Mouse (Mus musculus) cerebellum, adult (tissue): ENCODE data around the gene P4ha1.
"Not testable (repeated sequence)": the region's sequence is repeated elsewhere in the genome, so short reads cannot be mapped to it uniquely, and the experiment has no call there.

ENCODE experiments used
- ATAC-seq: cut with Nextera tagmentation; 2 replicates; pipeline ENCODE4 v1.9.2; 2017; ENCODE audit warnings: mild to moderate bottlenecking, moderate library complexity, mixed read lengths; ENCODE audit not compliant: insufficient number of reproducible peaks, low FRiP score, low TSS enrichment

Gene P4ha1

DNA sequence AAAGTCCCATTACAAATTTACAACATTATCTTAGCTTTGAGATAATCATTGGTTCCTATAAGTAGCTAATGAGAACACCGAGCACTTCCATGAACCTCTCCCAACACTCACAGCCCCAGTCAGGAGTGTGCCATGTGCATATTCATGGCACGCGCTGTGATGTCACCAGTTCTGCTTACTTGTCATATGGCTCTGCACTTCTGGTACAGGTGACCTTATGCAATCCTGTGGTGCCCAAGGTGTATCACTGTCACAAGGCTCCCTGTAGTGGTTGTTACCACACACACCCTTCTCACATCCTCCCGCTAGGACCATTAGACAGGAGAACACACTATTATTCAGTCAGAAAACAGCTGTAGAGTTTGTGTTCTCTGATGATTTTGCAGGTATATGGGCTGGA is 43.6 kb downstream of the P4ha1 start:
- ATAC-seq: no peak

DNA sequence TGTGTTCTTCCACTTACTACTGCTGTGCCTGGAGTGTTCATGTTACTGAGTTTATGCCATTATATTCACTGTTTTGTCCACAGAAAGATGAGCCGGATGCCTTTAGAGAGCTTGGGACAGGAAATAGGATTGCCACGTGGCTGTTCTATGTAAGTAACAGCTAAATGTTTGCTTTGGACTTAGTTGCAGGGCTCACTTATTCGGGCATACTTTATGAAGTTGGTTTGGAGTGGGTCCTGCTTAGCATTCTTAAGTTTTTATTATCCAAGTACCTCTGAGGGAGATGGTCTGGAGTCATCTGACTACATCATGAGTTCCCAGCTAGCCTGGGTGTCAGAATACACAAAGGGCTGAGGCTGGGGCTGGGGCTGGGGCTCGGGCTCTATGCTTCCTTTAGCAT is 44.1 kb downstream of the P4ha1 start:
- ATAC-seq: no peak

DNA sequence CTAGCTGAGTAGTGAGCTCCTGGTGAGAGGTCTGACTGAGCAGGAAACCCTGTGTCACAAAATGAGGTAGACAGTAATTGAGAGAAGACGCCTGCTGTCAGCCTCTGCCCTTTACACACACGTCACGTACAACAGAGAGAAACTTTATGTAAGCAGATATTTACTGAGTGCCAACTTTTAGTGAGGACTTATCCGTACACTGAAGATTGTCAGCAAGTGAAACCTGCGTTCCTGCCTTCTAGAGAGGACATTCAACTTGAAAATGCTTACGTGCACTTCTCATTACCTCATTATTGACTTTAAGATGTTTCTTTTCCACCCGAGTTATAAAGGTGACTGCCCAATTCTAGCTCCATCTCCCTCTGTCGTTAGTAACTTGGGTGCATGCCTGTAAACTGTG is 45.6 kb downstream of the P4ha1 start:
- no peak for ATAC-seq

DNA sequence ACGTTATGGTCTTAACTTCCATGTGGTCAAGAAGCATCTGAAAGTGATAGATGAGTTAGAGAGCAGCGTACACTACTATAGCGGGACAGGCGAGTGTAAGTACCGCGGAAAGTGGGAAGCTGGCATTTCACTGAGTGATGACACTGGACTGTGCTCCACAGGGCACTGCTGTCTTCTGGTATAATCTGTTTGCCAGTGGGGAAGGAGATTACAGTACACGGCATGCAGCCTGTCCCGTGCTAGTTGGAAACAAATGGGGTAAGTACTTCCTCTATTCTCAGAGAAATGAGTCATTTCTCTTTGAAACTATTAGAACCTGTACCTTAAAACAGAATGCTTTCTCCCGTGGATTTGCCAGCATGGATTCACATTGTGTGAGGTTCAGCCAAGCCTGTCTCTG is 46.3 kb downstream of the P4ha1 start:
- ATAC-seq: no peak

DNA sequence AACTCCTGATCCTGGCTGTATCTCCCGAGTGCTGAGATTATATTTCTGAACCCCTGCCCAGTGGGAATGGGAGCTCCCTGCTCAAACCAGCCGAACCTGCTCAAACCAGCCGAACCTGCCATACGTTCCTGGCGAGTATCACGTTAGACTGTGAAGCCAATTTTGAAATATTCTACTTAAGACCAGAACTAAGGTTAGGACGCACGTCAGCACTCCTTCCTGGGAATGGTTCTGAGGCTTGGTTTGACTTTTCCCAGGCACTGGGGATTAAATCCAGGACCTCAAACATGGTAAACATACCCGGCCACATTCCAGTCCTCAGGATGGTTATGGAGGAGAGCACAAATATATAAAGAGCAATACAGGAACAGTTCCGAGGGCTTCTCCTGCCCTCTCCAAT is 54.8 kb downstream of the P4ha1 start:
- ATAC-seq: no peak

DNA sequence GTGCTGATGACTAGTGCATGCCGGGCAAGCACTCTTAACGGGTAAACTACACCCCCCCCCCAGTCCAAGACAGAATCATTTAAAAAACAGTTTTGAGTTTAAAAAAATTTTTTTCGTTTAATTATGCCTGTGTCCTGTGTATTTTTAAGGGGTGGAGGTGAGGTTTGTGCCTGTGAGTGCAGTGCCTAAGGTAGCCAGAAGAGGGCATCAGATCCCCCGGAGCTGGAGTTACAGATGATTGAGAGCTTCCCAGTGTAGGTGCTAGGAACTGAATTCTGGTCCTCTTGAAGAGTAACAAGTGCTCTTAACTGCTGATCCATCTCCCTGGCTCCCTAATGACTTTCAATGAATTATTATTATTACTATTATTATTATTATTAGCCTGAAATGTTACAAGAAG is 55.6 kb downstream of the P4ha1 start:
- no peak for ATAC-seq

DNA sequence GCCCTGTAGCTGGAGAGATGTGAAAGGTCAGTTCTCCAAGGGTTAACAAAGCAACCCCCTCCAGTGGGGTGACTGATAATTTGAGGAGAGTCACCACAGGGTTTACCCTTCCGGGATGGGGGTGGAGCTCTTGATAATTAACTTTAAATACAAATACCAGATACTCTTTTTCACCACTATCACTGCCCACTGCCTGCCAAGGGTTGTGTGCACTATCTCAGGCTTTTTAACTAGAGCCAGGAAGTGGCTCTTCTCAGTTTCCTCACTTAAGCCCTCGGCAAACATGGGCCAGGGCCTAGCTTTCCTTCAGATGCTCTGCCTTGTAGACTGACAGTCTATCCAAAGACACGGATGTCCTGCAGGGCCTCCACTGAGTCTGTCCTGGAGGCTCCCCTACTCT is 56.8 kb downstream of the P4ha1 start:
- no peak for ATAC-seq

DNA sequence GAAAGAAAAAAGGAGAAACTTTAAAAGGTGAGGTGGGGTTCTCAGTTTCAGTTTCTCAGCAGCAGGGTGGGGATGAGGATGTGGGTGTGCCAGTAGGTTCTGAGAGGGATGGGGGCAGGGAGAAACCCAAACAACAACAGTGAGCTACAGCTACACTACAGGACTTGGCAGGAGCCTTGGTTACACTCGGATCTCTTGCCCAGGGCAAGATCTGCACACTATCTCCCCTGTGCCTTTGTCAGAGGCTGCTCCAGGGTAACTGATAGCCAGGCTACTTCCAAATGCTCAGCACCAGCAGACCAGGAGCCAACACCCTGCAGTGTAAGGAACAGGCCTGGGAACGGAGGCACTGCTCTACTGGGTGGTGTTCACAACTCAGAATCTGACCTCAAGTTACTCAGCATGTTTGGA is 57.3 kb downstream of the P4ha1 start:
- ATAC-seq: no peak

DNA sequence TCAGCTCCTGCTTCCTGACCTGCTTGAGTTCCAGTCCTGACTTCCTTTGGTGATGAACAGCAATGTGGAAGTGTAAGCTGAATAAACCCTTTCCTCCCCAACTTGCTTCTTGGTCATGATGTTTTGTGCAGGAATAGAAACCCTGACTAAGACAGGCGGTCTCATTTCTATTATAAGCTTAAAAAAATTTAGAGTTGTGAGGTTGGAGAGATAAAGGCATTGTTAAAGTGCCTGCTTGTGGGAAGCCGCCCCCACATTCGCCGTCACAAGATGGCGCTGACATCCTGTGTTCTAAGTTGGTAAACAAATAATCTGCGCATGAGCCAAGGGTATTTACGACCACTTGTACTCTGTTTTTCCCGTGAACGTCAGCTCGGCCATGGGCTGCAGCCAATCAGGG is 58.5 kb downstream of the P4ha1 start:
- ATAC-seq: not testable (repeated sequence)

DNA sequence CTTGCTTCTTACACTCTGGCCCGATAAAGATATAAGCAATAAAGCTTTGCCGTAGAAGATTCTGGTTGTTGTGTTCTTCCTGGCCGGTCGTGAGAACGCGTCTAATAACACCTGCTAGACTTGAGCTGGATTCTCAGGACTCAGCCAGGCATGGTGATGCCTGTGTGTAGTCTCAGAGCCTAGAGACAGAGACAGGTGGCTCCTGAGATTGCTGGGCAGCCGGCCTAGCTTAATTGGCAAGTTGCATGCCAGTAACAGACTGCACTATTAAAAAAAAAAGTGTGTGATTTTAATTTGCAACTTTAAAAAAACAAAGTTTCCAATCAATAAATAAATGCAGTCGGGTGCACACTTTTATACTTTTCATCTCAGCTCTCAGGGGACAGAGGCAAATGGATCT is 63.9 kb downstream of the P4ha1 start:
- ATAC-seq: peak; percentile 93

DNA sequence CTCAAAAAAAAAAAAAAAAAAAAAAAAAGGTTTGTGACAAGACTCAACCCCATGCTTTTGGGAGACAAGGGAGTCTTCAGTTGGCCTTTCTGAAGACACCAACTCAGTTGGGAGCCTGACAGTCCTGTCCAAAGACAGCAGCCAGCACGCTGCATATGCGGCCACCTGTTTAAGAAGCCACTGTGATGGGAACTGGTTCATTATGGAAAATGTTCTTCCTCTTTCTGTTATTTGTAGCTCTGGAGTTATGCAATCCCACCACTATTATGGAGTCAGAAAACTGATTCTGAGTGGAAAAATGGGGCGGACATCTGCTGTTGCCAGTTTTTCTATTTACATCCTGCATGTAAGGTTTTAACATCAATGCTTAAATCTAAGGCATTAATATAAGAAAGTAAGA is 66.6 kb downstream of the P4ha1 start:
- ATAC-seq: no peak

DNA sequence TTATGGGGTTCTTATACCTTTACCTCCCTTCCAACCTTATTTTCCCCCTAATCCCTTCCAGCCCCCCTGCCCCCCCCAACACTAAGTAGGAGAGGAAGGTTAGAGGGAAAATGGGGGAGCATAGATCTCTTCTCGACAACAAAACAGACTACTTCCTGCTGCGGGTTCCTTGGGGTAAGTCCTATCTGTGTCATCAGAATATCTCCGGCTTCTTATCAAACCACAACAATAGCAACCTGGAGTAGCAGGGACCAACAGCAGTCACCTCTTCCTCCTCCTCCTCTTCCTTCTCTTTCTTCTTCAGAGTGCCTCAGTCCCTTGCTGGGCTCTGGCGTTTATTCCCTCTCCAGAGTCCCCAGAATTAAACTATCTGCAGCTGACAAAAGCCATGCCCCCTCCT is 68.8 kb downstream of the P4ha1 start:
- no peak for ATAC-seq

DNA sequence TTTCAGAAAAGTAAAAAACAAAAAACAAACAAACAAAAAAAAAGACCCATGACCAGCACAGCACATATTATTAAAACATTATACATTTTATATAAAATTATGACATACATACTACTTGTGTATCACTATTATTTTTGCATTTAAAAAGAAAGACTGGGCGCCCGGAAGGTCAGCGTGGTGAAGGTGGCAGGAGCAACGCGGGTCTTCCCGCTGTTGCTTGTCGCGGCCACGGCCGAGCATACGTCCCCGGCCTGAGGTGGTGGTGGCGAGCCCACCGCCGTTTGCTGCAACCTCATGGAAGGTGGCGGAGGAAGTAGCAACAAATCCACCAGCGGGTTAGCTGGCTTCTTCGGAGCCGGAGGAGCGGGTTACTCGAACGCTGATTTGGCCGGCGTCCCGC is 72.4 kb downstream of the P4ha1 start, which contains the start of gene Gm10273:
Gm10273 (plus strand) TSS at position 172 of the 400 bp plus-strand sequence.
- not testable (repeated sequence) for ATAC-seq

DNA sequence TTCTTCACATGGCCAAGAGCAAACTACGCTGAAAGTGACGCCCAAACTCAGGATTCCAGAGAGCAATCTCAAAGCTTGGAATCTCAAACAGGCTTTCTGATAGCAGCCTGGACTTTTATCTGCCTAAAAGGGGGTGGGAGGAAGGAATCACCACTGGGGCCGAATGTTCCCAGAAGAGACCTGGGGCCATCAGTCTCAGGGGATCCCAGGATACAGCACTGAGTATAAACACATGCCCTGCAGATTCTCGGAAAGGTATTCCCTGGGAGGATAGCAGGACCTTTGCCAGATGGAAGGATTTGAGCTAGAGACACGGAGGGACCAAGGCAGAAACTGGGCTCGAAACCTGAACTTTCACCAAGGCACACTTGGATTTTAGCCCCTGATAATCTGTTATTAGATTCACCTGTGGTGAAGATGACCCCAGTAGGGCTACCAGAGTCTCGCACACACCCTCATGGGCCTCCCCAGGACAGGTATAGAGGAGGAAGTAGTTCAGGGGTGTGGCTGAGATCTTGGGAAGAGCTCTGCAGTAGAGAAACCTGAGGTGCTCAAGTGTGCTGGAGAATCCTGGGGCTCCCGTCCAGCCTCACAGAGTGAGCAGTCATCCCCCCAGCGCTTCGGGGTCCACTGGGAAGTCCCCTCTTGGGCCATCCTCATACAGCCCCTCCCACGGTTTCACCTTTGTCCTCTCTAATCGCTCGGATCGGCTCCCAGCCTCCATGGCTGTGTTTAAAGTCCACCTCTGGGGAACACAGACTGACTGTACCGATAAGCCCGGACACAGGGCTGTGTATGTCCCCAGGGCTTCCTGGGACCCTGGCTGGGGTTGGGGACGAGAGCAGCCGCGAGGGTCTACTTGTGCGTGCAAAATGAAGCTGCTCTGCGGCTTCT is 80.0 kb downstream of the P4ha1 start, which contains the start of gene Pla2g12b:
Pla2g12b (plus strand) TSS at position 762 of the 894 bp plus-strand sequence.
- no peak for ATAC-seq

DNA sequence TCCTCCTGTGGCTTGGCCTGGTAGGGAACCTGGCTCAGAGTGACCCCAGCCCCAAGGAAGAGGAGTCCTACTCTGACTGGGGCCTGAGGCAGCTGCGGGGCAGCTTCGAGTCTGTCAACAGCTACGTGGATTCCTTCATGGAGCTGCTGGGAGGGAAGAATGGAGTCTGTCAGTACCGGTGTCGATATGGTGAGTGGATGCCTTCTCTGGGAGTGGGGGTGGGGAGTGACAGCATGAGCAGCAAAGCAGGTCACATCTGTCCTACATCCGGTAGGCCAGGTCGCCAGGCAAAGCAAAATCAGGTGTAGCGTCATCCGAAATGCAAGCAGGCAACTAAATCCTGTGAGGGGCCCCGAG is 80.7 kb downstream of the P4ha1 start:
- no peak for ATAC-seq

DNA sequence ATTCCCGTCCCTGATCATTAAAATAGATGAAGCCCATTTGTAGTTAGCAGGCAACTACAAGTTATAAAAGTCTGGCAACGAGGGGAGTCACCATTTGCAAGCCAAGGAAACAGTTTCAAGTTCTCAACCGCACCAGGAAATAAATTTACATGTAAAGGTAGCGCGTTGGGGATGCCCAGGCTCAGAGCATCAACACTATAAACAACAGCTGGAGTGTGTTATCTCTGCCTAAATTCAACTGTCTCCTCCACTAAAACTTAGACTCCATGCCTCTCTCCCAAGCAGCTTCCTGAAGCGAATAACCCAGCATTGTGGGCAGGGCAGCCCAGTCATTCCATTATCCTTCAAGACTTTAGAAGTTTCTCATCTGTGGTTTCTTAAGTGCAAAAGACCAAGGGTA is 85.4 kb downstream of the P4ha1 start:
- no peak for ATAC-seq

DNA sequence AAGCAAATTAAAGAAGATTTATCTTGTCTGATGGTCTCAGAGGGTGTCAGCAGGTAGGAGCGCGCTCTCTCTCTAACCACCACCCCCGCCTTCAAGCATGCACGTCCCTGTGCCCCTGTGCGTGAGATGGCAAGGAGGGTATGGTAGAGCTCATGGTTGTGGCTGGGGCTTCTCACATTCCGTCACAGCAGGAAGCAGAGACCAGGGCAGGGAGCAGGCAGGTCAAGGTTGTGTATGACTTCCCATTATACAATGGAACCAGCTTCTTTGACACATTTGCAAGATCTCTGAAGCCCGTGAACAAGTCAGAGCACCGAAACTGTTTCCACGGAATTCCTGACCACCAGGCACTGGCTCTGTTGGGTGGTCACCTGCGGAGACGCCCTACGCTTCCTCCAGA is 87.2 kb downstream of the P4ha1 start:
- no peak for ATAC-seq

DNA sequence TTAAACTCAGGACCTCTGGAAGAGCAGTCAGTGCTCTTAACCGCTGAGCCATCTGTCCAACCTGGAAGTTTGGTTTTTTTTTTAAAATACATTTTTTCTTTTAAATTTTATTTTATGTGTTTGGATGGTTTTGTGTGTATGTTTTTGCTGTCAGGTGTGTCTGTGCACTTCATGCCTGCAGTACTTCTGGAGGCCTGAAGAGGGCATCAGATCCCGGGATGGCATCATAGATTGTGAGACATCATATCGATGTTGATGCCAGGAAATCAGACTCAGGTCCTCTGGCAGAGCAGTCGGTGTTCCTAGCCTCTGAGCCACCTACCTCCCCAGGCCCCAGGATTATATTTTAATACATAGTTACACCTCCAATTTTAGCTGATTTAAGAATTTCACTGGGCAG is 90.6 kb downstream of the P4ha1 start:
- ATAC-seq: no peak

DNA sequence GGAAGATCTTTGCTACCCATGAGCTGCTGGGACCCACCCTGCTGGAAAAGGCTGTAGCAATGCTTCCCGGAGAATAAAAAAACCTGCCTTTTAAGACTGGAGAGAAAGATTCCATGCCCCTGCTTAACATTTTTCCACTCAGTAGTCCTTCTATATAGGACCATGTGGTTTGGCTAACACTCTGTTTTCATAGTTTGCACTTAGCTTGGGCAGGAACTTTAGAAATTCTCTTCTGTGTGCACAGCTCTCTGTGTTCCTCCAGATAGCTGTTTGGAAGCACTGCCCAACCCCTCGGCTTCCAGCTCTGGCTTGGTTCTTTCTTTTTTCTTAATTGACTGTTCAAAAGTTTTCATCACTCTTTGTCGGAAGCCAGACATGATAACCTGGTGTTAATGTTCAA is 93.5 kb downstream of the P4ha1 start:
- no peak for ATAC-seq

DNA sequence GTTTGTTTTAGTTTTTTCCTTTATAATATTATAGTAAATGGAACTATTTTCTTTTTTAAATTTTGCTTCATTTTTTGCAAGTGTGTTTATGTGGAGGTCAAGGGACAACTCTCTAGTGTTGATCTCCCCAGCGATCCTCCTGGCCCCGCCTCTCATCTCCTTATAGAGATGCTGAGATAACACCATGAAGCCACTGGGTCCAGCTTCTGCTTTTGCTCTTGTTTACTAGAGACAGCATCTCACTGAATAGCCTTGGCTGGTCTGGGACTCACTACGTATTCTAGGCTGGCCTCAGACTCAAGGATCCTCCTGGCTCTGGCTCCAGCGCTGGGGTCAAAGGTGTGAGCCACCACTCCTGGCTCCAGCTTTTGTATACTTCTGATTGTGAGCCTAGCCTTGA is 96.4 kb downstream of the P4ha1 start:
- ATAC-seq: no peak
